Mouse (Mus musculus) heart, embryonic 11.5 days (tissue): ENCODE measurements at regions not wholly inside any gene's neighbourhood (a gene's known extent, or its start where the extent isn't known, plus 50 kb on each side); places are given as distances from the start of the nearest gene placed in this dataset.

ENCODE experiments used
- ATAC-seq: fragments of 200-750 bp; cut with Nextera tagmentation; replicated peaks from 2 replicates; pipeline ENCODE4 v1.8.0; 2017; ENCODE audit warnings: moderate library complexity; ENCODE audit not compliant: insufficient number of reproducible peaks, low FRiP score, low TSS enrichment
- H3K27ac ChIP-seq: fragments of 300-500 bp; sonication (generic); 2 replicates; pipeline ENCODE4 v1.5.1; 2014; ENCODE audit warnings: mild to moderate bottlenecking, low read depth, low read length
- H3K27me3 ChIP-seq: fragments of 300-500 bp; sonication (generic); 2 replicates; pipeline ENCODE4 v1.6.1; 2014; ENCODE audit warnings: mild to moderate bottlenecking, low read length, mixed read lengths; ENCODE audit not compliant: control insufficient read depth, insufficient read depth
- H3K36me3 ChIP-seq: fragments of 300-500 bp; sonication (generic); 2 replicates; pipeline ENCODE4 v1.6.1; 2014; ENCODE audit warnings: mild to moderate bottlenecking, low read length, moderate library complexity, mixed read lengths; ENCODE audit not compliant: control insufficient read depth, insufficient read depth
- H3K4me1 ChIP-seq: fragments of 300-500 bp; sonication (generic); 2 replicates; pipeline ENCODE4 v1.6.1; 2014; ENCODE audit warnings: low read length; ENCODE audit not compliant: control insufficient read depth, insufficient read depth
- H3K4me2 ChIP-seq: fragments of 300-500 bp; sonication (generic); 2 replicates; pipeline ENCODE4 v1.6.1; 2014; ENCODE audit warnings: mild to moderate bottlenecking, moderate library complexity
- H3K4me3 ChIP-seq: fragments of 300-500 bp; sonication (generic); 2 replicates; pipeline ENCODE4 v1.5.1; 2014; ENCODE audit warnings: low read depth, low read length
- H3K9ac ChIP-seq: fragments of 300-500 bp; sonication (generic); 2 replicates; pipeline ENCODE4 v1.6.1; 2014; ENCODE audit warnings: mild to moderate bottlenecking, low read depth, low read length, moderate library complexity
- H3K9me3 ChIP-seq: fragments of 300-500 bp; sonication (generic); replicated peaks from 2 replicates; pipeline ENCODE4 v1.6.1; 2016; ENCODE audit warnings: low read length; ENCODE audit not compliant: control insufficient read depth
- WGBS: fragments of 180-500 bp; shearing (Covaris S2); extraction: QIAGEN DNeasy Blood & Tissue Kit; methylation state at CpG from one replicate; pipeline ENCODE4 v1.1.7; 2014; ENCODE audit not compliant: insufficient replicate concordance; 5-methylcytosine and 5-hydroxymethylcytosine counted together

GRCm38 (mm10) chr12:119075825-119076224 lies 109.6 kb upstream of the Abcb5 start:
- no peak overlapping the region for H3K4me2 ChIP-seq
- no peak overlapping the region for H3K4me3 ChIP-seq
- no peaks in the 10 kb centered on the region for H3K9me3 ChIP-seq
- no peak for ATAC-seq
- H3K27me3 ChIP-seq: no peaks in the 10 kb centered on the region
- H3K4me1 ChIP-seq: no peaks in the 10 kb centered on the region
- H3K9ac ChIP-seq: no peak overlapping the region
- 85% methylated on average over 1 of the region's 1 CpGs for WGBS
- no peak overlapping the region for H3K27ac ChIP-seq
- H3K36me3 ChIP-seq: no peaks in the 10 kb centered on the region

- no peaks in the 10 kb centered on the region for H3K27me3 ChIP-seq
- H3K9ac ChIP-seq: no peak overlapping the region
- no peak for ATAC-seq
- WGBS: 82% methylated on average over 2 of the region's 2 CpGs
- no peak overlapping the region for H3K4me2 ChIP-seq
- no peaks in the 10 kb centered on the region for H3K4me1 ChIP-seq
- no peak overlapping the region for H3K4me3 ChIP-seq
- H3K9me3 ChIP-seq: no peaks in the 10 kb centered on the region
- H3K27ac ChIP-seq: no peak overlapping the region
- no peaks in the 10 kb centered on the region for H3K36me3 ChIP-seq
Observed at GRCm38 (mm10) chr12:119074742-119075478, 108.7 kb upstream of the Abcb5 start.

GRCm38 (mm10) chr12:119074147-119074546 lies 107.9 kb upstream of the Abcb5 start:
- Histone ChIP-seq H3K4me3 (no peak overlapping the region), H3K27ac (peak overlapping the region; percentile 41; the same call in 1 of the 2 replicates), H3K27me3 (no peaks in the 10 kb centered on the region), H3K4me1 (no peaks in the 10 kb centered on the region), H3K9me3 (no peaks in the 10 kb centered on the region), H3K36me3 (no peaks in the 10 kb centered on the region), H3K4me2 (no peak overlapping the region), H3K9ac (no peak overlapping the region)
- ATAC-seq: no peak

GRCm38 (mm10) chr12:119070963-119071362 lies 104.7 kb upstream of the Abcb5 start:
- Histone ChIP-seq H3K9ac (no peak overlapping the region), H3K4me2 (no peak overlapping the region), H3K4me1 (no peaks in the 10 kb centered on the region), H3K27ac (no peak overlapping the region), H3K4me3 (no peak overlapping the region), H3K36me3 (no peaks in the 10 kb centered on the region), H3K9me3 (no peaks in the 10 kb centered on the region), H3K27me3 (no peaks in the 10 kb centered on the region)
- 81% methylated on average over 1 of the region's 1 CpGs for WGBS
- ATAC-seq: no peak

GRCm38 (mm10) chr12:119070446-119070845 lies 104.2 kb upstream of the Abcb5 start:
- Histone ChIP-seq H3K9ac (no peak overlapping the region), H3K9me3 (no peaks in the 10 kb centered on the region), H3K4me3 (no peak overlapping the region), H3K36me3 (no peaks in the 10 kb centered on the region), H3K27me3 (no peaks in the 10 kb centered on the region), H3K27ac (no peak overlapping the region), H3K4me1 (no peaks in the 10 kb centered on the region), H3K4me2 (no peak overlapping the region)
- WGBS: 16% methylated on average over 1 of the region's 1 CpGs
- no peak for ATAC-seq

- WGBS: 66% methylated on average over 3 of the region's 3 CpGs
- no peaks in the 10 kb centered on the region for H3K36me3 ChIP-seq
- ATAC-seq: no peak
Observed at GRCm38 (mm10) chr12:119069747-119070146, 103.5 kb upstream of the Abcb5 start.

GRCm38 (mm10) chr12:119068079-119068478 lies 101.9 kb upstream of the Abcb5 start:
- H3K9me3 ChIP-seq: no peaks in the 10 kb centered on the region
- no peak for ATAC-seq
- no peak overlapping the region for H3K27ac ChIP-seq
- H3K27me3 ChIP-seq: no peaks in the 10 kb centered on the region
- H3K36me3 ChIP-seq: no peaks in the 10 kb centered on the region
- H3K4me3 ChIP-seq: no peak overlapping the region
- no peak overlapping the region for H3K4me2 ChIP-seq
- H3K4me1 ChIP-seq: no peaks in the 10 kb centered on the region
- 88% methylated on average over 2 of the region's 2 CpGs for WGBS
- H3K9ac ChIP-seq: no peak overlapping the region

More at GRCm38 (mm10) chr12:119069747-119070146, 103.5 kb upstream of the Abcb5 start:
- no peaks in the 10 kb centered on the region for H3K27me3 ChIP-seq
- no peak overlapping the region for H3K4me2 ChIP-seq
- H3K27ac ChIP-seq: no peak overlapping the region
- no peaks in the 10 kb centered on the region for H3K9me3 ChIP-seq
- no peak overlapping the region for H3K4me3 ChIP-seq
- no peak overlapping the region for H3K9ac ChIP-seq
- no peaks in the 10 kb centered on the region for H3K4me1 ChIP-seq

GRCm38 (mm10) chr12:119062931-119063330 lies 96.7 kb upstream of the Abcb5 start:
- H3K4me1 ChIP-seq: no peaks in the 10 kb centered on the region
- ATAC-seq: no peak
- H3K4me2 ChIP-seq: no peak overlapping the region
- H3K27me3 ChIP-seq: no peaks in the 10 kb centered on the region
- 70% methylated on average over 2 of the region's 2 CpGs for WGBS
- no peak overlapping the region for H3K4me3 ChIP-seq
- H3K9ac ChIP-seq: no peak overlapping the region
- H3K9me3 ChIP-seq: no peaks in the 10 kb centered on the region
- H3K36me3 ChIP-seq: no peaks in the 10 kb centered on the region
- no peak overlapping the region for H3K27ac ChIP-seq

- no peak overlapping the region for H3K9ac ChIP-seq
- no peaks in the 10 kb centered on the region for H3K9me3 ChIP-seq
- H3K4me1 ChIP-seq: no peaks in the 10 kb centered on the region
- no peak overlapping the region for H3K4me3 ChIP-seq
- no peak for ATAC-seq
- H3K27me3 ChIP-seq: no peaks in the 10 kb centered on the region
- no peaks in the 10 kb centered on the region for H3K36me3 ChIP-seq
- H3K4me2 ChIP-seq: no peak overlapping the region
- H3K27ac ChIP-seq: no peak overlapping the region
Observed at GRCm38 (mm10) chr12:119062490-119062889, 96.3 kb upstream of the Abcb5 start.
